Mouse (Mus musculus) testis, postnatal 14 days (tissue): ENCODE measurements around the gene Lhx2.
A peak's percentile ranks its signal among the peaks of the same experiment; 100 is the strongest.

Experiments used
- DNase-seq: peaks from one replicate; pipeline ENCODE4 v3.0.0; 2021; ENCODE audit warnings: low spot score

The Lhx2 gene

GRCm38 (mm10) chr2:38409309-38409708 lies 70.2 kb downstream of the Lhx2 start:
- peak; percentile 18 for DNase-seq

GRCm38 (mm10) chr2:38410227-38410626 lies 71.1 kb downstream of the Lhx2 start:
- DNase-seq: no peak

- no peak for DNase-seq
These were observed 73.6 kb downstream of the Lhx2 start for GRCm38 (mm10) chr2:38412599-38413177.

- peak; percentile 22 for DNase-seq
These were observed 78.9 kb downstream of the Lhx2 start for GRCm38 (mm10) chr2:38417970-38418369.
